Mouse (Mus musculus): Measurements from ENCODE around the gene Kcnh5.

Kcnh5 gene

GRCm38 (mm10) chr12:74951124-74952115 lies 225.7 kb downstream of the Kcnh5 start:
- DNase-seq = no peak

GRCm38 (mm10) chr12:74901331-74901730 lies 275.8 kb downstream of the Kcnh5 start:
- no peak for DNase-seq

- no peak for DNase-seq
Observed at GRCm38 (mm10) chr12:74900777-74901176, 276.4 kb downstream of the Kcnh5 start.

- no peak for DNase-seq
Observed at GRCm38 (mm10) chr12:74899055-74899454, 278.1 kb downstream of the Kcnh5 start.

GRCm38 (mm10) chr12:74898211-74898610 lies 278.9 kb downstream of the Kcnh5 start:
- no peak for DNase-seq

- no peak for DNase-seq
Observed at GRCm38 (mm10) chr12:74894870-74895423, 282.2 kb downstream of the Kcnh5 start.

GRCm38 (mm10) chr12:74889419-74889818 lies 287.7 kb downstream of the Kcnh5 start:
- no peak for DNase-seq

GRCm38 (mm10) chr12:74887064-74887463 lies 290.1 kb downstream of the Kcnh5 start:
- no peak for DNase-seq

- no peak for DNase-seq
Observed at GRCm38 (mm10) chr12:74881344-74881743, 295.8 kb downstream of the Kcnh5 start.

- no peak for DNase-seq
Observed at GRCm38 (mm10) chr12:74855666-74856065, 321.5 kb downstream of the Kcnh5 start.

- no peak for DNase-seq
Observed at GRCm38 (mm10) chr12:74854263-74854662, 322.9 kb downstream of the Kcnh5 start.

GRCm38 (mm10) chr12:74850323-74850722 lies 326.8 kb downstream of the Kcnh5 start:
- no peak for DNase-seq

- no peak for DNase-seq
Observed at GRCm38 (mm10) chr12:74849912-74850311, 327.2 kb downstream of the Kcnh5 start.

- DNase-seq = no peak
Observed at GRCm38 (mm10) chr12:74848611-74849347, 328.4 kb downstream of the Kcnh5 start.

Measured in kidney, postnatal 25 days (tissue).